Mouse (Mus musculus) urinary bladder, postnatal 10 days (tissue): ENCODE results near the gene Matk.

ENCODE experiments used
- DNase-seq: peaks from one replicate; pipeline ENCODE4 v3.0.0; 2022; ENCODE audit warnings: low spot score

Gene Matk

DNA sequence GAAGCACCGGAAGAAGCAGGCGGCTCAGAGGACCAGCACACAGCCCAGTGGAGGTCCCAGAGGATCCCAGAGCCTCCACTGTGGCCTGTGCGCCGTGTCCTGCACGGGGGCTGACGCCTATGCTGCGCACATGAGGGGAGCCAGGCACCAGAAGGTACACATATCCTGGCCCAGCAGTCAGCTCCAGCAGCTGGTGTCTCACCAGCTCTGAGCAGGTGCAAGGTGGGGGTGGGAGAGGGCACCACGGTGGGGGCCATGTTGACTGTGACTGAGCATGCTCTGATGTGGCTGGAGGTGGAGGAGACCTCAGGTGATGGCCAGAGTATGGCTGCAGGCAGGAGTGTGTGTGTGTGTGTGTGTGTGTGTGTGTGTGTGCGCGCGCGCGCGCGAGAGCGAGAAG, 10.7 kb upstream of the Matk start:
- DNase-seq, result no peak

DNA sequence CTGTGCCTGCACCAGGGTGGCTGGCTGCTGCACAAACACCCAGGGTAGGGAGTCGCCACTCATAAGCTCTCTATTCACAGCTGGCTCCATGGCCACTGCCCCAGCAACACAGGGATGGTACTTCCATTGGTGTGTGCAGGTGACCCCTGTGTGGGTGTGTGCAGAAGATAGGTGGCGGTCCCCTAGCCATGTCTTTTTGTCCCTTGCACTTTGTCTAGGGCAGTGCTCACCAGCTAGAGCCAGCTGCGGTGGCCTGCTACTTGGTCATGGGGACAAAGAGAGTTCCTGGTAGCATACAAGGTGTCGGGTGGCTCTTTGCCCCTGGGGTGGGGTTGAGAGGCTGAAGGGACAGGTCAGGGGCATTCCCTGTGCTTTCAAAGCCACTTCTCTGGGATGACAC, 8.6 kb upstream of the Matk start:
- DNase-seq, result no peak

- peak; percentile 52 for DNase-seq
These were observed 8.1 kb upstream of the Matk start for GRCm38 (mm10) chr10:81244595-81244994.

DNA sequence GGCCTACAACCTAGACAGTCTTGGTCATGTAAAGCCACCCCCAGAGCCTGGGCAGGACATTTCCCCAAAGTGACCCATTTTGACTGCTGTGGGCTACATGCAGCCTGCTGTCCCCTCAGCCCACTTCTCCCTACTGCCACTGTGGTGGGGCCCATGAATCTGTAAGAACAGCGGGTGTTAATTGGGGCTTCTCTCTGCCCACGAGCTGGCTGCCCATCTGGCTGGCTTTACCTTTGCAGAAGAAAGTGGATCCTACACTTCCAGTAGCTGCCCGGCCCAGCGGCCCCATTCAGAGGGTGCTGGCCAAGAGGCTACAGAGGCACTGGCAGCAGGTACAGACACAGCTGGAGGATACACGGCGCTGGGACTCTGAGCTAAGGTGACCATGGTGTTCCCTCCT, 7.6 kb upstream of the Matk start:
- no peak for DNase-seq

DNA sequence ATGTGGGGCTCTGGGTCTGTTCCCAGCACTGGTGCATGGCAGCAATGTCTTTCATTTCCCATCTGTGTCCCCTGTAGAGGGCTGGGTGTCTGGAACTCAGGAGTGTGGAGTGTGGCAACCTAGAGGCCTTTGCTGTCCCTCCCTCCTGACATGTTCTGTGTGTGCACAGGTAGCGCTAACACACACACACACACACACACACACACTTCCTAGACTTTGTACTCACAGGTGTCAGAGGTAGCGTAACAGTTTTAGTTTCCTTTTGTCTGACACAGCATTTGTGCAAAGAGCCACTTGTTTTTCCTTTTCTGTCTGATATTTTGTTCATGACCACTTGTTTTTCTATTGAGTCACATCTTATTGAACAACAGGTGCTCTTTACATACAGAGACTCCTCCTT, 4.9 kb upstream of the Matk start:
- DNase-seq, result no peak

DNA sequence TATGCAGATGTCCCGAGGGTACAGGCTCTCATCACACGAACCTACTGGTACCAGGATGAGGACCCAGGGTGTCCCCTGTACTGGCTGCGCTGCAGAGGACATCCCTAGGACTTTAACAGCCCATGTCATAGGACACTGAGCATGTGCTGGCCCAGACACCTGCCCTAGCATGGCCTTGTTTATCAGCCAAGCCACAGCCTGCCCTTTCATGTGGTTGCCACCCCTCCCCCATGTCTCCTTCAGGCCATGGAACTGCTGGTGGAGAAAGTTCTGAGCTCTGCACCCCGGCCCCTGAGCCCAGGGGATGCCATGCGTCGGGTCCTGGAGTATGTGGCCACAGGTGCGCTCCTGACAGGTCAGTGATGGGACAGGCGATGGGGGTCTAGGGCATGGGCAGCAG, 3.3 kb upstream of the Matk start:
- no peak for DNase-seq

GRCm38 (mm10) chr10:81254886-81255285, 2.2 kb downstream of the Matk start:
- DNase-seq, result no peak

DNA sequence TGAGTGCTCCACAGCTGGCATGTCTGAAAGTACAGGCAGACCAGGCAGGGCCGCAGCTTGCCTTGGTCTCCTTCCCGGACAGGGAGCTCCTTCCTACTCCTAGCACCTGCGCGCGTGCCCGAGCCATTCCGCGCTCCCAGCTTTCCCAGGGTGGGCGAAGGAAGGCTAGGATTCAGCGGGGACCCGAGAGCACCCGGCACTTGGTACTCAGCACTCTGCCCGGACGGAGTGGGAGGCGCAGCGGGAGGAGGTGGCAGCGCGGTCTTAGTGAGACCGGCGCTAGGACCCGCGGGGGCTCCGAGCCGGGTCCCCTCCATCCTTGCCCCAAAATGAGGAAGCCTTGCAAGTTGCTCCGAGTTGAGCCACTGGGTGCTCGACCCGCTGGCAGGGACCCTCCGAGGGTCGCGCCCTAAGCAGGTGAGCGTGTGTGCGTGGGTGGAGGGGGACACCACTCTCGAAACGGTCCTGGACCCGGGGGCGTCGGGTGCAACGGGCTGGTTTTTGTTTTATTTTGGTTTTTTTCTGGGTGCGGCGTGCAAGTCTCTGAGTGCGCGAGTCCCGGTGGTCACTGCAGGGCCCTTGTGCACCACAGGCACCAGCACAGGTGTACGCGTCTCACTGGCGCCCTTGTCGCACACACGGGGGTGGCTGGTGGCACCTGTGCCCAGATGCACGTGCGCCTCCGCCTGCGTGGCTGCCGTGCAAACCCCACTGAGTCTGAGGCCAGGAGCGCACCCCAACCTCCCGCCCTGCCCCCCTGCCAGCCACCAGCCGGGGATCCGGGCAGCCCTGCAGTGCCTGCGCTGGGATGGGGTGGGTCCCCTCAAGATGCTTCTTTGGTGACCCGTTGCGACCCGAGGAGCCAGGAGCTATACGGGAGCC, 4.7 kb downstream of the Matk start:
- DNase-seq, result no peak

GRCm38 (mm10) chr10:81259225-81259884, 6.6 kb downstream of the Matk start:
- DNase-seq, result no peak

DNA sequence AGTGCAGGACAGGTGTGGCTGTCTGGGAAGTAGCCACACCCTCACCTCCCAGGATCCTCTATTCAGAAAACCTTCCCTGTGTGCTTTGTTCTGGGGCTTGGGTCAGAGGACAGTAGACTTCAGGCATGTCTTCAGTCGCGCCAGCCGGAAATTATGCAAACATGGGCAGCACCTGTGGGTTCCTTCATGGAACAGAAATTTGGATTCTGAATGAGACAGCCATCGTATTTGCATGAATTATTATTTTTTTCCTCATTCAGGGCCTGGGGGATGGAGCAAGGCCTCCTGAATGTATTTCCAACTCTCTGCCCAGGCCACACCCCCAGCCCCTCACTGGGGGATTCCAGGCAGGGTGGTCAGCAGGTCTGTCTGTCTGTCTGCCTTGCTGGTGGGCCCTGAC, 8.3 kb downstream of the Matk start:
- no peak for DNase-seq

DNA sequence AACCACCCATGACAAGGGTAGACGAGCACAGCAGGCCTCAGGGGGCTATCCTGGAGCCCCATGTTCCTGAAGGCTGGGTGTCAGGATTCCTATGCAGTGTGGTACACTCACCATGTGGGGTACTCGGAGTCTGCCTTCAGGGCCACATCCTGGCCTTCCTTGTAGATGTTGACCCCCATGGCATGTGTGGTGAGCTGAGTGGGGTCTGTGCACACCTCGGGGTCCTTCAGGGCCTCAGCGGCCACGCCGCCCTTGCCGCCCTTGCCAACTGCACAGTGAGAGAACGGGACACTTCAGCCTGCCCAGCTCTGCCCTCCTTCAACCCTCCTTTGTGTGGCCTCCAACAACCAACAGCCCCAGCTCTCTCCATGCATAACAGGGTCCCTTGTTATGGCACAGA, 12.8 kb downstream of the Matk start:
- DNase-seq, result no peak

- peak; percentile 89 for DNase-seq
These were observed 13.7 kb downstream of the Matk start, which contains the start of the genes Mrpl54 and Apba3 for GRCm38 (mm10) chr10:81266211-81267105. Gene Mrpl54, minus strand, starts transcription at chr10:81266934. Gene Apba3, plus strand, starts transcription at chr10:81266960.

GRCm38 (mm10) chr10:81268056-81268455, 15.3 kb downstream of the Matk start:
- no peak for DNase-seq

DNA sequence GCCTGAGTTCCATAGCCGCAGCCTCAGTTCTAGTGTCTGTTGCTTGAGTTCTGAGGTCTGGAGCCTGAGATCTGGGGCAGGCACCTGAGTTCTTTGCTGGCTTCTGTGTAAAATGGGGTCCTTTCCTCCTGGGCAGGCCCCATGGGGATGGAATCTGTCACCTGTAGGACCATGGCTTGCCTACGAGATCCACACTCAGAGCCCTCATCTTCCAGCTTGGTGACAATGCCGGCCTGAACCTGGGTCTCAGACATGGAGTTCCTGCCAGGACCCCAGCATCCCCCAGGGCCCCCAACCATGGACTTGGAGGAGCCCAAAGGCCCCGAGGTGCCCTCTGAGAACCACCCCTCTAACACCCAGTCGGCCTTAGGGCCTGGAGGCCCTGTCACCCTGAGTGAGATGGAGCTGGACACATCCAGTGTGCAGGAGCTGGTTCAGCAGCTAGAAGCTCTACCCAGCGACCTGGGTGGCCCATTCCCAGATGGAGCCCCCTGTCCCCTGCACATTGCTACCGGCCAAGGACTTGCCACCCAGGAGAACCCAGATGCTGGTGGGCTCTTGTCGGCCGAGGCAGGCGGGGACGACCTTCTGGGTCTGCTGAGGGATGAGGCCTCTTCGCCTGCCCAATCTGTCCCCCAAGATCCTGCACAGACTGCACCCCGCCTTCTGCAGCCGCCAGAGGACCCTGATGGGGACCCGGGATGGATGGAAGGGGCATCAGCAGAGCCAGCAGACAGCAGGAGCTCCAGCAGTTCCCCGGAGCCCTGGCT, 16.1 kb downstream of the Matk start:
- no peak for DNase-seq

- DNase-seq, result no peak
These were observed 19.6 kb downstream of the Matk start for GRCm38 (mm10) chr10:81272356-81272755.

- no peak for DNase-seq
These were observed 21.1 kb downstream of the Matk start for GRCm38 (mm10) chr10:81273842-81274241.

- DNase-seq, result no peak
These were observed 24.9 kb downstream of the Matk start for GRCm38 (mm10) chr10:81277676-81278075.

DNA sequence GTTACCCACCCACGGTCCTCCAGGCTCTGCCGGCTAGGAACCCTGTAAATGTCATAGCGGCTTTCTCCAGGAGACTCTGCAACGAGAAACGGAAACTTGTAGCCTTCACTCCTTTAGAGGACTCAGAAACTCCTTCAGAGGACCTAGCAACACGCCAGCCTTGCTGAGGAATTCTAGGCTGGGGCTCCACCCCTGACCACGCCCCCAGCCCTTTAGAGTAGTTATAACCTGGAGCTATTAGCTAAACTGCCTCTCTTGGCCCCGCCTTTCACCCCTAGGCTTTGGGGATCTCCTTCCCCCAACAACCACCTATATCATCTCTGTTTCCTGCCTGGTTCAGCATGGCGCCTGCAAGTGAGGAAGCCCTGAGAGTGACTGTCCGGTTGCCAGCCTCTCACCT, 26.8 kb downstream of the Matk start:
- no peak for DNase-seq

- DNase-seq, result no peak
These were observed 31.5 kb downstream of the Matk start for GRCm38 (mm10) chr10:81284189-81284588.

- DNase-seq, result no peak
These were observed 32.0 kb downstream of the Matk start for GRCm38 (mm10) chr10:81284719-81285118.

DNA sequence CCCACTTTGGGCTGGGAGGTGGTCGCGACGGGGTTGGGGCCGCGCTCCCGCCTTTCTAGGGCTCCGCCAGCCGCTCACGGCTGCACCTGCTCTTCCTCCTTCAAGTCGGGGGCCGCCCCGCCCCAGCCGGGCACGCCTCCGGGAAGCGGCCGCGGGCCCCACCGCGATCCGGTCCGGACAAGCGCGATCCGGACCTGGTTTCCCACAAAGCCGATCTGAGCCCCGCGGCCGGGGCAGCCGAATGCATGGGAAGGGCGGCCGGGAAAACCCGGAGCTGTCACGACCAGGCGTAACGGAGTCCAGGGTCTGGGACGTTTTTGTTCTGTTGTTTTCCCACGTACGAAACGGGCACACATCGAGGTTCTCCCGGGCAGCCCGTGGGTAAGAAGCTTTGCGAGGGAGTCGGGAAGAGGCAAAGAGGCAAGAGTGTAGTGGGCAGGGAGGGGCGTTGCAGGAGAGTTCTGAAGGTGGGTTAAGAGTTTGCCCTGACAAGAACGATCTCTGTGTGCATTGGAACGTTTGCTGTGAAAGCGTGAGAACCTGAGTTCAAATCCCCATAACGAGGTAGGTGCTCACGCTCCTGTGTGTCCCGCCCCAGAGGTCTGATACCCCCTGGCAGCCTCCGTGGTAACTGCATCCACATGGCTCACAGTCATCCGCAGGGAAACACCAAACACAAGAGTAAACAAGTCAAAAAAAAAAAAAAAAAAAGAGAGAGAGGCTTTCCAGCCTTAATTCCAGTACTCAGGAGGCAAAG, 33.1 kb downstream of the Matk start:
- DNase-seq, result peak; percentile 81
